Mouse (Mus musculus) lung, adult 2 months (tissue): ENCODE measurements at regions not wholly inside any gene's neighbourhood (a gene's known extent, or its start where the extent isn't known, plus 50 kb on each side); places are given as distances from the start of the nearest gene placed in this dataset.

Experiments used
- CTCF ChIP-seq: fragments of 200-500 bp; IDR thresholded peaks from 2 replicates; pipeline ENCODE4 v1.5.1; 2011; ENCODE audit warnings: mild to moderate bottlenecking, low read length, control low read depth; ENCODE audit not compliant: insufficient read depth
- POLR2A ChIP-seq: fragments of 200-500 bp; IDR thresholded peaks from 2 replicates; pipeline ENCODE4 v1.6.1; 2011; ENCODE audit warnings: low read depth, mild to moderate bottlenecking, control low read depth, low read length, borderline replicate concordance; ENCODE audit errors: extremely low read depth

GRCm38 (mm10) chr10:31012669-31013358 lies 170.2 kb upstream of the Hey2 start:
- TF ChIP-seq CTCF: no peak
- TF ChIP-seq POLR2A: no peak
